Comparison of ENCODE assay signal across 34 mouse cellular contexts in genomic region chr17:24349176-24349575, GRCm38 (mm10). TPM values are rescaled to one million over a fixed set of nuclear protein-coding genes. Genes with fewer than 3 reads are reported as not detected.
DNase-seq lines count a peak whose midpoint lies in the region; ATAC-seq lines count a peak whose summit lies in the region.
"Had no signal": no experiment of that assay in that cellular context is flagged by ENCODE, and none has a peak within 500 bp of the region (broad histone marks: within the 10 kb centered on the region; RNA-seq: fewer than 3 reads in every experiment).

No protein-coding gene starts in this region.

- no peak overlapping the region for H3K4me3 ChIP-seq in hindbrain, embryonic 14.5 days (replicated peaks; ENCODE audit: low read length)
- no peak overlapping the region for H3K4me3 ChIP-seq in kidney, embryonic 16.5 days (ENCODE audit: low read length)
- H3K4me3 ChIP-seq: forebrain, embryonic 15.5 days; hindbrain, embryonic 10.5 days; kidney, embryonic 15.5 days; liver, embryonic 12.5 days; megakaryocyte, embryonic 14.5 days; midbrain, embryonic 12.5 days; myocyte; neural tube, embryonic 13.5 days had no signal

- H3K4me1 ChIP-seq in hindbrain, embryonic 14.5 days (replicated peaks; ENCODE audit: control insufficient read depth, insufficient read depth, low read length), result peaks cover 15% of the 10 kb centered on the region
- H3K4me1 ChIP-seq in kidney, embryonic 16.5 days (ENCODE audit: insufficient read depth, low read length), result peaks cover 14% of the 10 kb centered on the region

- WGBS in hindbrain, embryonic 14.5 days, result 81% methylated on average over 2 of the region's 2 CpGs
- 80% methylated on average over 2 of the region's 2 CpGs for WGBS in kidney, embryonic 16.5 days

- ATAC-seq in common myeloid progenitor, adult 5-6 weeks (replicated peaks; ENCODE audit: low read depth, poor library complexity, severe bottlenecking), result peak; percentile 15; the same call in 1 of the 2 replicates
- no peak for ATAC-seq in hindbrain, embryonic 14.5 days (ENCODE audit: low FRiP score)
- no peak for ATAC-seq in kidney, embryonic 16.5 days (ENCODE audit: low FRiP score, low TSS enrichment)
- ATAC-seq: CD4-positive, CD25-positive, alpha-beta regulatory T cell, adult 4 months; forebrain, embryonic 15.5 days; hindbrain, embryonic 16.5 days; liver, embryonic 12.5 days; liver, postnatal 0 days had no signal

- peak; percentile 19 for DNase-seq in cerebellum, adult 9-10 months
- no peak for DNase-seq in cerebellum, adult 8-10 months
- DNase-seq in retina, postnatal 1 day, result peak; percentile 7
- no peak for DNase-seq in retina, embryonic 14.5 days (ENCODE audit: low spot score)
- DNase-seq in hindbrain, embryonic 14.5 days (ENCODE audit: low spot score), result no peak
- DNase-seq: adrenal gland, postnatal 10 days; cerebellum, adult 11 months; cerebellum, postnatal 10 days; gastrocnemius, postnatal 14 days; heart, postnatal 14 days; kidney, adult 18-20 months; kidney, postnatal 4 days; layer of hippocampus, postnatal 36 days; liver, postnatal 0 days; lung, postnatal 36 days; right cerebral cortex, postnatal 14 days had no signal

- peaks cover 10% of the 10 kb centered on the region for H3K27me3 ChIP-seq in hindbrain, embryonic 14.5 days (ENCODE audit: control insufficient read depth, insufficient read depth, low read length)
- peaks cover 17% of the 10 kb centered on the region for H3K27me3 ChIP-seq in kidney, embryonic 16.5 days (ENCODE audit: insufficient read depth, low read length)

- H3K36me3 ChIP-seq in hindbrain, embryonic 14.5 days (replicated peaks; ENCODE audit: control insufficient read depth, insufficient read depth), result no peaks in the 10 kb centered on the region
- no peaks in the 10 kb centered on the region for H3K36me3 ChIP-seq in kidney, embryonic 16.5 days (ENCODE audit: insufficient read depth, low read length)
- H3K36me3 ChIP-seq: forebrain, embryonic 15.5 days; hindbrain, embryonic 10.5 days; kidney, embryonic 15.5 days; liver, embryonic 12.5 days; midbrain, embryonic 12.5 days; neural tube, embryonic 13.5 days had no signal

- H3K27ac ChIP-seq in hindbrain, embryonic 14.5 days, result no peak overlapping the region
- H3K27ac ChIP-seq in kidney, embryonic 16.5 days (ENCODE audit: low read length), result no peak overlapping the region
- H3K27ac ChIP-seq: forebrain, embryonic 15.5 days; hindbrain, embryonic 10.5 days; kidney, embryonic 15.5 days; liver, embryonic 12.5 days; midbrain, embryonic 12.5 days; neural tube, embryonic 13.5 days had no signal

- no peaks in the 10 kb centered on the region for H3K9me3 ChIP-seq in hindbrain, embryonic 14.5 days (ENCODE audit: control insufficient read depth, low read length)
- no peaks in the 10 kb centered on the region for H3K9me3 ChIP-seq in kidney, embryonic 16.5 days (ENCODE audit: low read length)
- H3K9me3 ChIP-seq: forebrain, embryonic 15.5 days; hindbrain, embryonic 10.5 days; kidney, embryonic 15.5 days; liver, embryonic 12.5 days; megakaryocyte, embryonic 14.5 days; midbrain, embryonic 12.5 days; neural tube, embryonic 13.5 days had no signal

- H3K9ac ChIP-seq in hindbrain, embryonic 14.5 days, result no peak overlapping the region
- no peak overlapping the region for H3K9ac ChIP-seq in kidney, embryonic 16.5 days (replicated peaks; ENCODE audit: low read length)
- H3K9ac ChIP-seq: forebrain, embryonic 15.5 days; kidney, embryonic 15.5 days; liver, embryonic 12.5 days; liver, postnatal 0 days; midbrain, embryonic 12.5 days; neural tube, embryonic 13.5 days had no signal

- no peak overlapping the region for H3K4me2 ChIP-seq in hindbrain, embryonic 14.5 days (replicated peaks)
- no peak overlapping the region for H3K4me2 ChIP-seq in kidney, embryonic 16.5 days (replicated peaks; ENCODE audit: low read depth, low read length)
- H3K4me2 ChIP-seq: forebrain, embryonic 15.5 days; kidney, embryonic 15.5 days; liver, embryonic 12.5 days; midbrain, embryonic 12.5 days; neural tube, embryonic 13.5 days had no signal

RNA-seq across cellular contexts. Expression of gene Abca17, which starts 1.7 kb away (rescaled TPM):
- total RNA-seq in common myeloid progenitor, adult 5-6 weeks (2017), result 0.14 TPM in 1 of 2 replicates, not detected in the other
- polyA plus RNA-seq in hindbrain, embryonic 14.5 days (2014; fragmentation: Nextera tagmentation; extraction: Ambion mirVana), result 0.63 and 1.1 TPM in 2 replicates
- 0.22 TPM in 1 of 2 replicates, not detected in the other for polyA plus RNA-seq in kidney, embryonic 16.5 days (2015; fragmentation: Nextera tagmentation; extraction: Ambion mirVana)
- total RNA-seq: granulocyte monocyte progenitor cell, adult 5-6 weeks; heart, postnatal 14 days had no signal
- polyA plus RNA-seq: embryonic facial prominence, embryonic 11.5 days; forebrain, embryonic 15.5 days; hindbrain, embryonic 10.5 days; intestine, embryonic 14.5 days; limb, embryonic 11.5 days; liver, embryonic 12.5 days; liver, postnatal 0 days; midbrain, embryonic 12.5 days; myocyte; stomach, embryonic 14.5 days; thymus, postnatal 0 days had no signal

RNA-seq across cellular contexts. Expression of gene Abca3, which starts 2.6 kb away (rescaled TPM):
- 13.7 and 22.4 TPM in 2 replicates for total RNA-seq in common myeloid progenitor, adult 5-6 weeks (2017)
- 32.8 and 34.8 TPM in 2 replicates for polyA plus RNA-seq in hindbrain, embryonic 14.5 days (2014; fragmentation: Nextera tagmentation; extraction: Ambion mirVana)
- polyA plus RNA-seq in kidney, embryonic 16.5 days (2015; fragmentation: Nextera tagmentation; extraction: Ambion mirVana), result 20.8 and 22.6 TPM in 2 replicates

Comparison
In these comparisons a context has a peak if more than half of its experiments do, and no peak if none do; other contexts are left out.
1. DNase-seq: peak in cerebellum, adult 9-10 months (single experiment) and retina, postnatal 1 day (single experiment); none in cerebellum, adult 8-10 months (single experiment), retina, embryonic 14.5 days (single experiment) and hindbrain, embryonic 14.5 days (single experiment).